Mouse (Mus musculus): ENCODE results near the gene Cep128. TPM values are rescaled to one million over a fixed set of nuclear protein-coding genes. Genes with fewer than 3 reads are reported as not detected.

Cep128 gene
- total and polyA plus RNA-seq, 3 experiments, result 8.9 to 16.1 (median 13.5) TPM

- Histone ChIP-seq H3K9ac (ENCODE audit: insufficient read depth, low read depth) (peak overlapping the region; percentile 66), H3K27me3 (replicated peaks) (no peaks in the 10 kb centered on the region), H3K4me1 (ENCODE audit: control insufficient read depth in 1 of 2, insufficient read depth in 2 of 2) (peaks cover 0 to 25% of the 10 kb centered on the region in 2 experiments; a peak in 2 of 4 replicates), H3K9me3 (replicated peaks; ENCODE audit: low read length) (no peaks in the 10 kb centered on the region), H3K27ac (ENCODE audit: insufficient read depth, low read depth) (no peak overlapping the region), H3K4me3 (replicated peaks in 1 of 3; ENCODE audit: low read depth in 2 of 3, low read length in 2 of 3, poor library complexity in 1 of 3) (no peak overlapping the region), H3K36me3 (replicated peaks in 1 of 2; ENCODE audit: control insufficient read depth in 1 of 2, insufficient read depth in 1 of 2, low read length in 1 of 2) (peaks cover 0 to 5% of the 10 kb centered on the region in 2 experiments), H3K4me2 (ENCODE audit: insufficient read depth, low read depth, poor library complexity, severe bottlenecking) (peak overlapping the region; percentile 99), H3K79me2 (replicated peaks; ENCODE audit: control insufficient read depth, extremely low read depth, insufficient read depth, poor library complexity, severe bottlenecking) (no peaks in the 10 kb centered on the region)
- peak; percentile 58 for DNase-seq (ENCODE audit: extremely low read depth)
- TF ChIP-seq MAFK (IDR thresholded peaks at IDR 0.05; ENCODE audit: insufficient replicate concordance, low read length) (no peak), TBP (conservative IDR thresholded peaks at IDR 0.05; ENCODE audit: low read depth, low read length) (0 out of 2 replicates have a peak, but pooled peaks have one; percentile 18), ETS1 (conservative IDR thresholded peaks at IDR 0.05; ENCODE audit: low read depth, low read length) (no peak; the same call in 1 of the 2 replicates), MAZ (IDR thresholded peaks at IDR 0.05; ENCODE audit: low read depth, low read length) (no peak), CHD2 (IDR thresholded peaks at IDR 0.05; ENCODE audit: low read length) (no peak), GABPA (IDR thresholded peaks at IDR 0.05; ENCODE audit: insufficient replicate concordance, low read depth, low read length) (no peak), RAD21 (IDR thresholded peaks at IDR 0.05; ENCODE audit: low read depth, low read length) (no peak), ZNF384 (IDR thresholded peaks at IDR 0.05; ENCODE audit: low read depth, low read length) (no peak), MAX (IDR thresholded peaks at IDR 0.05; ENCODE audit: low read length) (no peak), TCF12 (IDR thresholded peaks at IDR 0.05; ENCODE audit: low read depth, low read length) (no peak), MYC (IDR thresholded peaks at IDR 0.05; ENCODE audit: low read depth, low read length) (no peak), RCOR1 (conservative IDR thresholded peaks at IDR 0.05; ENCODE audit: low read depth, low read length) (no peak), CTCF (conservative IDR thresholded peaks at IDR 0.05 in 1 of 2, IDR thresholded peaks at IDR 0.05 in 1 of 2; ENCODE audit: low read depth in 2 of 2, low read length in 2 of 2) (no peak), E2F4 (IDR thresholded peaks at IDR 0.05; ENCODE audit: insufficient replicate concordance, low read depth, low read length) (no peak), HCFC1 (IDR thresholded peaks at IDR 0.05; ENCODE audit: low read depth, low read length) (no peak), ZKSCAN1 (IDR thresholded peaks at IDR 0.05; ENCODE audit: borderline replicate concordance, low read depth, low read length) (no peak), EP300 (IDR thresholded peaks at IDR 0.05; ENCODE audit: low read length) (peak; percentile 78), POLR2AphosphoS2 (IDR thresholded peaks at IDR 0.05; ENCODE audit: low read depth, low read length) (no peak), SIN3A (IDR thresholded peaks at IDR 0.05; ENCODE audit: low read length) (no peak), USF2 (conservative IDR thresholded peaks at IDR 0.05; ENCODE audit: low read depth, low read length) (no peak), ZMIZ1 (IDR thresholded peaks at IDR 0.05; ENCODE audit: low read depth, low read length) (no peak), MEF2A (IDR thresholded peaks at IDR 0.05; ENCODE audit: borderline replicate concordance, low read depth, low read length) (no peak), CHD1 (IDR thresholded peaks at IDR 0.05; ENCODE audit: low read depth, low read length) (no peak), JUND (conservative IDR thresholded peaks at IDR 0.05; ENCODE audit: low read depth, low read length) (peak; percentile 49; the same call in 1 of the 2 replicates), IRF4 (IDR thresholded peaks at IDR 0.05; ENCODE audit: low read depth, low read length) (peak; percentile 89), ZC3H11A (IDR thresholded peaks at IDR 0.05; ENCODE audit: low read depth, low read length) (no peak), MXI1 (IDR thresholded peaks at IDR 0.05; ENCODE audit: low read depth, low read length) (no peak), NRF1 (IDR thresholded peaks at IDR 0.05; ENCODE audit: low read depth, low read length) (no peak), JUN (IDR thresholded peaks at IDR 0.05; ENCODE audit: insufficient read depth, low read depth, low read length) (no peak), BHLHE40 (IDR thresholded peaks at IDR 0.05; ENCODE audit: low read depth, low read length) (no peak), SMC3 (IDR thresholded peaks at IDR 0.05; ENCODE audit: low read depth, low read length) (no peak), PAX5 (IDR thresholded peaks at IDR 0.05; ENCODE audit: low read length) (no peak), POLR2A (IDR thresholded peaks at IDR 0.05; ENCODE audit: low read depth, low read length) (no peak), ELF1 (IDR thresholded peaks at IDR 0.05; ENCODE audit: low read depth, low read length) (no peak), USF1 (IDR thresholded peaks at IDR 0.05; ENCODE audit: low read depth, low read length) (no peak)
- dilution Hi-C loops (cut with MboI; ENCODE audit: extremely low pct_ligation_motif_present, extremely low pct_unique_long_range_greater_than_20kb, low sequenced_read_pairs) (no loop called here), in situ Hi-C loops (cut with MboI; ENCODE audit: low pct_ligation_motif_present, low pct_unique_long_range_greater_than_20kb, low sequenced_read_pairs) (loop anchor here (25.0 kb wide), 3 partner anchors 318 to 1818 kb away; no protein-coding TSS in a partner anchor)
Measured at GRCm38 (mm10) chr12:91305038-91305437, 79.2 kb downstream of the Cep128 start.
